Mouse (Mus musculus) ES-Bruce4 (cell line): ENCODE measurements around the gene Serac1.

ENCODE experiments used
- CTCF ChIP-seq: IDR thresholded peaks from one replicate; pipeline ENCODE4 v1.8.1; 2011; ENCODE audit warnings: low read depth, low read length
- POLR2A ChIP-seq: IDR thresholded peaks from one replicate; pipeline ENCODE4 v1.8.1; 2011; ENCODE audit warnings: low read length; ENCODE audit not compliant: insufficient read depth

GRCm38 (mm10) chr17:6013079-6013478 is 66.5 kb downstream of the Serac1 start:
- TF ChIP-seq CTCF (no peak), POLR2A (no peak)
